Mouse (Mus musculus) kidney, embryonic 16.5 days (tissue): Measurements from ENCODE around the gene Rasef. TPM values are rescaled to one million over a fixed set of nuclear protein-coding genes. Genes with fewer than 3 reads are reported as not detected.
"Not testable (repeated sequence)": the region's sequence is repeated elsewhere in the genome, so short reads cannot be mapped to it uniquely, and the experiment has no call there.

Source experiments
- ATAC-seq: fragments of 200-750 bp; cut with Nextera tagmentation; 2 replicates; pipeline ENCODE4 v1.8.0; 2017; ENCODE audit warnings: moderate TSS enrichment; ENCODE audit not compliant: low FRiP score, low TSS enrichment
- H3K27ac ChIP-seq: fragments of 300-500 bp; sonication (generic); 2 replicates; pipeline ENCODE4 v1.5.1; 2014; ENCODE audit warnings: low read length
- H3K27me3 ChIP-seq: fragments of 300-500 bp; sonication (generic); 2 replicates; pipeline ENCODE4 v1.6.1; 2014; ENCODE audit warnings: low read length, control low read depth, mixed read lengths; ENCODE audit not compliant: insufficient read depth
- H3K36me3 ChIP-seq: fragments of 300-500 bp; sonication (generic); 2 replicates; pipeline ENCODE4 v1.6.1; 2014; ENCODE audit warnings: low read length, control low read depth, mixed read lengths; ENCODE audit not compliant: insufficient read depth
- H3K4me1 ChIP-seq: fragments of 300-500 bp; sonication (generic); 2 replicates; pipeline ENCODE4 v1.6.1; 2014; ENCODE audit warnings: low read length, control low read depth, mixed read lengths; ENCODE audit not compliant: insufficient read depth
- H3K4me2 ChIP-seq: fragments of 300-500 bp; sonication (generic); replicated peaks from 2 replicates; pipeline ENCODE4 v1.6.1; 2014; ENCODE audit warnings: low read depth, low read length
- H3K4me3 ChIP-seq: fragments of 300-500 bp; sonication (generic); 2 replicates; pipeline ENCODE4 v1.5.1; 2014; ENCODE audit warnings: mild to moderate bottlenecking, low read length
- H3K9ac ChIP-seq: fragments of 300-500 bp; sonication (generic); replicated peaks from 2 replicates; pipeline ENCODE4 v1.6.1; 2014; ENCODE audit warnings: low read length
- H3K9me3 ChIP-seq: fragments of 300-500 bp; sonication (generic); 2 replicates; pipeline ENCODE4 v1.6.1; 2016; ENCODE audit warnings: low read length, control low read depth
- WGBS: fragments of 180-500 bp; shearing (Covaris S2); extraction: QIAGEN DNeasy Blood & Tissue Kit; methylation state at CpG from one replicate; pipeline ENCODE4 v1.1.7; 2014; 5-methylcytosine and 5-hydroxymethylcytosine counted together
- polyA plus RNA-seq: library from polyadenylated mRNA; unstranded; fragments of >200 nt; fragmentation: Nextera tagmentation; extraction: Ambion mirVana; gene quantifications from 2 replicates; pipeline ENCODE4 v1.2.1, GENCODE M21; 2015

Gene Rasef
- polyA plus RNA-seq, 1 experiment from 2014 or later, result 7.6 TPM

DNA sequence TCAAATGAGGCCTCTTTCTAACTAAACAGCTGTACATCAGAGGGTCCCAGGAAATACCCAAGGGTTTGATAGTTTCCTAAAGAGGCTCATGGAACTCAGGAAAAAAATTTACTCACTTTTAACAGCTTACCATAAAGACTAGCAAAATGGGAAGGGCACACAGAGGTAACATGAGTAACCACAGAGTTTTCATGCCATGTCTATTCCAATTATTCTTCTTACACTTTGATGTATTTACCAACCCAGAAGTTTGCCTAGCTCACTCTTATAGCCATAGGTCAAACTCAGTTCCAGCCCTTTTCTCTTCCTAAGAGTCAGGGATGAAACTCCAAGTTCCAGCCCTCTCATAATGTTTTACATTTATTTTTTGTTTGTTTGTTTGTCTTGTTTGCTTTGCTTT lies 18.8 kb downstream of the Rasef start:
- Histone ChIP-seq H3K4me3 (no peak overlapping the region), H3K4me2 (no peak overlapping the region), H3K36me3 (no peaks in the 10 kb centered on the region), H3K9me3 (no peaks in the 10 kb centered on the region), H3K9ac (no peak overlapping the region), H3K27me3 (no peaks in the 10 kb centered on the region), H3K27ac (no peak overlapping the region), H3K4me1 (peaks cover 18% of the 10 kb centered on the region)
- ATAC-seq, result no peak

DNA sequence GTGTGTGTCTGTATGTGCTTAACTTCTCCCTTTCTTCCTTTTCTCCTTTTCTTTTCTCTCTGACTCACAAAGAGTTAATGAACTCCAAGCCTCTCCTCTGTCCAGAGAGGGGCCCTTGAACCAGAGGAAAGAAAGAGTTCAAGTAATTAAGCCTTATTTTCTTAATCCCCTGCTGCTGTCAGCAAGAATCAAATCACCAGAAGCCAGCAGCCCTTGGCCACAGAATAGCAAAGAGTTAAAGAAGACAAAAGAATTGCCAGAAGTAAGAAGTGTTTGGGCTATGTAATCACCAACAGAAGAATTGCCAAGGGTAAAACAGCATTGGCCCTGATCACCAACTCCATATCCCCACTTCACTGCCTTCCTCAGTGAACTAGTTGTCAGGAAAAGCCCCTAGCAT lies 20.2 kb downstream of the Rasef start:
- ATAC-seq, result no peak
- Histone ChIP-seq H3K27ac (no peak overlapping the region), H3K4me3 (no peak overlapping the region), H3K36me3 (no peaks in the 10 kb centered on the region), H3K9me3 (no peaks in the 10 kb centered on the region), H3K4me2 (no peak overlapping the region), H3K27me3 (no peaks in the 10 kb centered on the region), H3K4me1 (peaks cover 18% of the 10 kb centered on the region), H3K9ac (no peak overlapping the region)

- Histone ChIP-seq H3K36me3 (no peaks in the 10 kb centered on the region), H3K4me3 (no peak overlapping the region), H3K4me2 (no peak overlapping the region), H3K27ac (no peak overlapping the region), H3K4me1 (no peaks in the 10 kb centered on the region), H3K27me3 (no peaks in the 10 kb centered on the region), H3K9ac (no peak overlapping the region), H3K9me3 (no peaks in the 10 kb centered on the region)
- ATAC-seq, result no peak
- 91% methylated on average over 3 of the region's 3 CpGs for WGBS
Measured at GRCm38 (mm10) chr4:73768156-73768555, 22.6 kb downstream of the Rasef start.

DNA sequence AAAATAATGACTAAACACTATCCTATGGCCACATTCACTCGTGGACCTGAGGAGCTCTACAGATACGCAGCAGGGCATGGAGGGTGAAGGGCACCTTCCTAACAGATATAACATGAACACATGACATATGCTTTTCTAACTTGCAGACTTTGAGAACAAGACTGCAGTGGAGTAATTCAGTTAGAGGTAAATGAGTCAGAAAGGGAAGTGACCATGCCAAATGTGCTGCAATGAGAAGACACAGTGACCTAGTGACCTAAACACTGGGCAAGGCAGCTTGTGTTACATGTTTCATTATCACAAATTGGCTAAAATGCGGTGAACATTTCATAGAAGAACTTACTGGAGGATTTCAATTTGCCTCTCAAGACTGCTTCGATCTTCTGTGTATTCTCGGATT lies 42.6 kb downstream of the Rasef start:
- WGBS, result 88% methylated on average over 5 of the region's 5 CpGs
- Histone ChIP-seq H3K4me2 (no peak overlapping the region), H3K9ac (no peak overlapping the region), H3K4me1 (no peaks in the 10 kb centered on the region), H3K36me3 (no peaks in the 10 kb centered on the region), H3K4me3 (no peak overlapping the region), H3K27ac (no peak overlapping the region), H3K9me3 (no peaks in the 10 kb centered on the region), H3K27me3 (no peaks in the 10 kb centered on the region)
- ATAC-seq, result no peak

DNA sequence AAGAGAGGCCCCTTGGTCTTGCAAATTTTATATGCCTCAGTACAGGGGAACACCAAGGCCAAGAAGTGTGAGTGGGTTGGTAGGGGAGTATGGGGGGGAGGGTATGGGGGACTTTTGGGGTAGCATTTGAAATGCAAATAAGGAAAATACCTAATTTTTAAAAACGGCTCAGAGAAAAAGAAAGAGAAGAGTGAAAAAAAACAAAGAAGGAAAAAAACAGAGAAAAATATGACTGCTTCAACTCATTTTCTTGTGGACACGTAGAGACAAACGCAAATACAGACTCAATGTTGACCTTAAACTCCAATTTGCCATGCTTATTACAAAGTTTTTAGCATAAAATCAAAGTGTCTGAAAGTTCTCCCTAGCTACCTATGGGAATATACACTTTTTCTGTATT lies 51.4 kb downstream of the Rasef start:
- no peak overlapping the region for H3K4me3 ChIP-seq
- no peak for ATAC-seq
- WGBS, result 92% methylated on average over 3 of the region's 3 CpGs
- no peaks in the 10 kb centered on the region for H3K27me3 ChIP-seq
- H3K36me3 ChIP-seq, result no peaks in the 10 kb centered on the region
- no peak overlapping the region for H3K9ac ChIP-seq
- H3K27ac ChIP-seq, result no peak overlapping the region
- no peaks in the 10 kb centered on the region for H3K4me1 ChIP-seq
- no peaks in the 10 kb centered on the region for H3K9me3 ChIP-seq
- H3K4me2 ChIP-seq, result no peak overlapping the region

- Histone ChIP-seq H3K36me3 (no peaks in the 10 kb centered on the region), H3K27ac (no peak overlapping the region), H3K4me2 (no peak overlapping the region), H3K4me1 (no peaks in the 10 kb centered on the region), H3K4me3 (no peak overlapping the region), H3K9me3 (no peaks in the 10 kb centered on the region), H3K27me3 (no peaks in the 10 kb centered on the region), H3K9ac (no peak overlapping the region)
- ATAC-seq, result no peak
Measured at GRCm38 (mm10) chr4:73719819-73720218, 71.0 kb downstream of the Rasef start.

DNA sequence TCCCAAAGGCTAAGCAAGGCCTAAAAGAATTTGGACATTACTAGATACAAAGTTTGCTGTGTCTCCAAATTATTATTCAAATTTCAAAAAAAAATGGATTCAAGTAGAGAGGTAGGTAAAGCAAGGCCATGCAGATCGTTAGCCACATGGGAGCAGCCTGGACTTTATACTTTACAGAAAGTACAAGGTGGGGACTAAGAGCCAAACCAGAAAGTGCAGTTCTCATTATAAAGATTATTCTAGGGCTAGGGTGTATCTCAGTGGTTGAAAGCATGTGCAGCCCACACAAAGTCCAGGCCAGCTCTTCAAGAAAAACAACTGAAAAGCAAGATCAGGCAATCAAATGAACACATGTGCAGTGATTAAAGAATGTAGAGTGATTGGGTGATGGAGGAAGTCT lies 72.0 kb downstream of the Rasef start:
- Histone ChIP-seq H3K4me1 (no peaks in the 10 kb centered on the region), H3K27me3 (no peaks in the 10 kb centered on the region), H3K4me3 (no peak overlapping the region), H3K36me3 (no peaks in the 10 kb centered on the region), H3K4me2 (no peak overlapping the region), H3K27ac (no peak overlapping the region), H3K9ac (no peak overlapping the region), H3K9me3 (no peaks in the 10 kb centered on the region)
- 95% methylated on average over 1 of the region's 1 CpGs for WGBS
- ATAC-seq, result no peak

DNA sequence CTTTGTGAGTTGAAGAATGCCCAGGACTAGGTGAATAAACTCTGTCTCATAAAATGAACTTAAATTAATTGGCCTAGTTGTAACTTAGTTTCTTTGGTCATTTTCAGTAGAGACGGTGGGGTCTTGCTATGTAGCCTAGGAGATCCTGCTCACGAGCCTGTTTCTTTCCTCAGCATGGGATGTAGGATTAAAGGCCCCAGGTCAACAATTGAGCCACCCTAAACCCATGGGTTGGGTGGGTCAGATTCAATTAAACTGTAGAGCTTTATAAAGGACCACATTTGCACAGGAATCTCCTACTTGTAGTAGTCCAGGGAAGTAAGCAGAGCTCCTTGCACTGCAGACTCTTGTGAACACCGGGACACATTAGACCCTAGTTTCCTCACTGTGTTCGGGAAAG lies 107.6 kb downstream of the Rasef start, which contains the start of gene Gm428:
Gene Gm428 (plus strand): TSS at position 301 of the 400 bp plus-strand sequence.
- not testable (repeated sequence) for H3K9ac ChIP-seq, H3K4me2 ChIP-seq, ATAC-seq, H3K27me3 ChIP-seq, H3K27ac ChIP-seq, H3K4me3 ChIP-seq, H3K4me1 ChIP-seq, H3K36me3 ChIP-seq, H3K9me3 ChIP-seq
- WGBS, result no CpG with 5 or more reads among the region's 4 CpGs

GRCm38 (mm10) chr4:73668054-73668453 lies 122.7 kb downstream of the Rasef start, which contains the start of gene Gm11239:
Gene Gm11239 (plus strand): TSS chr4:73668354.
- not testable (repeated sequence) for ATAC-seq, H3K27me3 ChIP-seq, H3K4me2 ChIP-seq, H3K27ac ChIP-seq, H3K36me3 ChIP-seq, H3K4me3 ChIP-seq, H3K4me1 ChIP-seq, H3K9me3 ChIP-seq, H3K9ac ChIP-seq
- no CpG with 5 or more reads among the region's 4 CpGs for WGBS
